Mouse (Mus musculus) E14TG2a.4 (cell line): ENCODE measurements at regions not wholly inside any gene's neighbourhood (a gene's known extent, or its start where the extent isn't known, plus 50 kb on each side); places are given as distances from the start of the nearest gene placed in this dataset.

Experiments used
- H3K27me3 ChIP-seq: 2 replicates; pipeline ENCODE4 v1.6.1; 2014; ENCODE audit warnings: low read length, control low read depth; ENCODE audit not compliant: insufficient read depth
- H3K36me3 ChIP-seq: 2 replicates; pipeline ENCODE4 v1.6.1; 2014; ENCODE audit warnings: low read length, control low read depth; ENCODE audit not compliant: insufficient read depth
- H3K4me1 ChIP-seq: replicated peaks from 2 replicates; pipeline ENCODE4 v1.6.1; 2014; ENCODE audit warnings: low read depth, low read length, control low read depth
- H3K4me3 ChIP-seq: replicated peaks from 2 replicates; pipeline ENCODE4 v1.5.1; 2014; ENCODE audit warnings: mild to moderate bottlenecking, low read length
- H3K9me3 ChIP-seq: 2 replicates; pipeline ENCODE4 v1.6.1; 2014; ENCODE audit warnings: low read length, control low read depth
- CTCF ChIP-seq: conservative IDR thresholded peaks from 2 replicates; pipeline ENCODE4 v1.5.1; 2014; ENCODE audit warnings: low read length
- NANOG ChIP-seq: IDR thresholded peaks from 2 replicates; pipeline ENCODE4 v1.6.1; 2014; ENCODE audit warnings: borderline replicate concordance, low read length, mixed read lengths
- POU5F1 ChIP-seq: IDR thresholded peaks from 2 replicates; pipeline ENCODE4 v1.6.1; 2014; ENCODE audit warnings: low read length, borderline replicate concordance

DNA sequence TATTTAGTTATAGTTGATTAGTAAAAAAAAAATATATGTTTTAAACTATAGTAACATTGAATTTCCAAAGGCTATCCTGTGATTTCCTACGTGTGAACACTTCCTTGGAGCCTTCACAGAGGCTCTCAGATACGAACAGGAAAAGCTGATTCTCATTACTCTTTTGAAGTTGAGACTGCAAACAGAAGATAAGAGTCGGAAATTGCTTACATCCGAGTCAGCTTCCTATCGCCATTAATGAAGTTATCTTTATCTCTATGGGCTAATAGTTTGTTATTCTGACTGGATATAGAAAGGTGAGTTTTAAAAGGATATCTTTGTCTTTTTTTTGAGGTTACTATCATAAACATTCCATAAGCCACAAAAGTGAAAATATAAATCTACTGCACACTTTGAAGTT, 212.8 kb downstream of the Trim52 start:
- Histone ChIP-seq H3K36me3 (no peaks in the 10 kb centered on the region), H3K27me3 (no peaks in the 10 kb centered on the region), H3K4me1 (no peaks in the 10 kb centered on the region), H3K9me3 (no peaks in the 10 kb centered on the region), H3K4me3 (no peak overlapping the region)
- TF ChIP-seq NANOG (no peak), CTCF (no peak), POU5F1 (no peak)

DNA sequence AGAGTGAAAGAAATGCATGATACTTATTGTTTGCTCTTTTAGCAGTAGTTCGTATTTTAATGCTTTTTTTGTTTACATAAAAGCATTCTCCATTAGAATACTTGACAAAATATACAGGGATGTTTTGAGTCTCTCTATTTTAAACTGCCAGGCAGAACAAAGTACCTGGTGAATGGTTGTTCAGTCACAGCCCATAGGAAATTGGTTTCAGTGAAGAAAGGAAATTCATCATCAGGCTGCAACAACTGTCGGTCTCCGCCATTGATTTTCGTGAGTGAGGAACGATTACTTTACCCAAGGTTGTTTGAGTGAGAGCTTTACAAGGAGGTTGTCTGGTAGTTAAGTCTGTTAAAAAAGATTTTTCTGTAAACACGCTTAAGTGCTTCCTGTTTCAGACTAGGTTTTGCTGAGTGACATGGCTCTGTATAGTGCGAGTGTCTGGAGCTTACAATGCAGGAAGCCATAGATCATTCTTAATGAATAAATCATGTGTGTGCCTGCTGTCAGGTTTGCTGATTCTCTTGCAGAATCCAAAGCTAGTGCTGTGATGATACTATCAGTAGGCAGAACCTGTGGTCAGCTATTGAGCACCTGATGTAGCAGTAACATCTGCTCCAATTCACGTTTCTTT, 221.8 kb downstream of the Trim52 start:
- Histone ChIP-seq H3K9me3 (0 out of 2 replicates have a peak, but pooled peaks cover 3% of the 10 kb centered on the region), H3K4me1 (no peaks in the 10 kb centered on the region), H3K4me3 (no peak overlapping the region), H3K36me3 (no peaks in the 10 kb centered on the region), H3K27me3 (no peaks in the 10 kb centered on the region)
- TF ChIP-seq POU5F1: no peak
- TF ChIP-seq NANOG: no peak
- no peak for TF ChIP-seq CTCF

DNA sequence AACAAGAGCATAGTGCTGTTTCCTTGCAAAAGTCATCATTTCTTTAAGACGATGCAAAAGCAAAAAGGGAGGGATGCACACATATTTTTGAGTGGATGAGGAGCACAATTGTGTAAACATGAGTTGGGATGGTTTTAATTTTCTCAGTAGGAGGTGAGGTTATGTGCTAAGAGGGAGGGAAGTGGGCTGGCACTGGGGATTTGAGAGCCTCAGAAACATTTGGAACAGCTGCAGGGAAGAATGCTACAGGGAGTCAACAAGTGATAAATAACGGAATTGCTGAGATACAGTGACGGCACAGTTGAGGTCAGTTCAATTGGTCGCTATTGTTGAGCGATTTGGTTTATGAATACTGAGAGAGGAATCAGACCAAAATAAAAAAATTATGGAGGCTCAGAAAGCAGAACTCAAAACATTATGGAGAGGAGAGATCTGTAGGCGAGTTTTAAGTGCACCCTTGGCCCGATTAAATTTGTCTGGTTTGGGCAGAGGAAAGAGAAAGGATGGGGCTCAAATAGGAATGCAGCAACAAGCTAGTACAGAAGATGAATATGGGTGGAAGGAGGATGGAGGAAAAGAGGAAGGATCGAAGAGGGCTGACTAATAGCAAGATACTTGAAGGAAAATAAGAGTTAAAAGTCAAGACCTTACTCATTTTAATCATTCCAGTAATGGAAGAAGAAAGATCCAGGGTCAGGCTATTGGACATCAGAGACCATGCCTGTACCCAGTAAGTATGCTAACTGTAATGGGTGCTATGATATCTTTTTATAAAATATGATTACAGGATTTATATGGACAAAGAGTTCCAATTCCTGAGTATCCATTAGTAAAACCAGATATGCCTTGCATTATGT, 259.0 kb downstream of the Trim52 start:
- Histone ChIP-seq H3K36me3 (no peaks in the 10 kb centered on the region), H3K27me3 (no peaks in the 10 kb centered on the region), H3K4me3 (no peak overlapping the region), H3K9me3 (peaks cover 6% of the 10 kb centered on the region), H3K4me1 (no peaks in the 10 kb centered on the region)
- TF ChIP-seq NANOG (no peak), CTCF (no peak), POU5F1 (no peak)

DNA sequence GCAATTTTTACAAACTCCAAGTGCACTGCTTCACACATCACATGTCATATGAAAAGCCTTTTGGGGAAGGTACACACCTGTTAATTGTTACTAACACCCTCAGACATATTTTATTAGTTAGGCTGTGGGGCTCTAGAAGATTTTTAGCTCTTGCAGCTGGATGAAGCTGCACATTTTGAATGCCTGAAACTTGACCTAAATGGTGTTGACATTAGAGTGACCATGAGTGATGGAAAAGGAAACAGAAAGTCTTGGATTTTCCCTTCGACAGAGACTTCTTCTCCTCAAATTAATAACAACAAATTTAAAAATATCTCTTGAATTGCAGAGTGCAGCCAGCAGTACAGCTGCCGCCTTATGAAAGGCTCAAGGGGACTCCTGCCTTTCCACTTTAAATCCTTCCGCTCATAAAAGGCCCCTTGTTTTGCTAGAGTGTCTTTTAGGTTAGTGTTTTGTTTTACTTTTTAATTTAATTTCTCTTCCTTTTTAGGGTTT, 259.7 kb downstream of the Trim52 start:
- H3K36me3 ChIP-seq: no peaks in the 10 kb centered on the region
- H3K4me3 ChIP-seq: no peak overlapping the region
- TF ChIP-seq NANOG (no peak), POU5F1 (no peak), CTCF (no peak)
- no peaks in the 10 kb centered on the region for H3K27me3 ChIP-seq
- no peaks in the 10 kb centered on the region for H3K4me1 ChIP-seq
- no peaks in the 10 kb centered on the region for H3K9me3 ChIP-seq

DNA sequence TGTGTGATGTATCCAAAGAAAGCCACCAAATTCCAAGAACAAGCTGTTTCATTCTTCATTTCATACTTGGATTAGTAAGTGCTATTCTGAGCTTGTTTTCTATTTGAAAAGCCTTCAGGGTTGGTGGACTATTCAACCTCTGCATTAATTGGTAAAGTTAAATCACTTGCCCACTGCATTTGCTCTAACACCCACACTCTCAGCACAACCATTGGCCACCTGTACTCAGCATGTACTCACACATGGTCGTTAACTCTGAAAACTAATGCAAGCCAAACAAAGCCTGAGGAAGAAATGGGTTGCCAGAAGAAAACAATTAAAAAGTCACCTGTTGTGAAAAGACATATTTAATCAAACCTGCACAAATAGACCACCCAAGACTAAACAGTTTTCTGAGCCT, 267.5 kb downstream of the Trim52 start:
- TF ChIP-seq POU5F1: no peak
- no peak for TF ChIP-seq CTCF
- TF ChIP-seq NANOG: no peak
- Histone ChIP-seq H3K4me1 (no peaks in the 10 kb centered on the region), H3K27me3 (no peaks in the 10 kb centered on the region), H3K4me3 (no peak overlapping the region), H3K36me3 (no peaks in the 10 kb centered on the region), H3K9me3 (no peaks in the 10 kb centered on the region)

DNA sequence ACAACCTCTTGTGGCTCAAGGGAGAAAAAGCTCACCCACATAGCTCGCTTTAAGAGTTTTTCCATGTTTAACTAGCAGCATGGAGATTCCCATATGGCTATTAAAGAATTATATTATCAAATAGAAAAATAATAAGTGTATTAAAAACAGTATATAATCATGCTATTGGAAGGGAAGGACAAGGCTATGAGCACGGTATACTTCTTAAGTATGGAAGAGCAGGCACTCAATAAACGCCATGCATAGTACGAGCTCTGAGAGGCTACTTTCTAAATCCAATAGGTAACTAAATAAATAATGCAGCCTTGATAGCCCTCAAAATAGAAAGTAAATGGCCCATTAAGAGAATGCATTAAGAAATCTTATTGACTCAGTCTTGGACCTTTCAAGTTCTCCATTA, 273.6 kb downstream of the Trim52 start:
- Histone ChIP-seq H3K36me3 (no peaks in the 10 kb centered on the region), H3K4me1 (no peaks in the 10 kb centered on the region), H3K4me3 (no peak overlapping the region), H3K9me3 (no peaks in the 10 kb centered on the region), H3K27me3 (no peaks in the 10 kb centered on the region)
- TF ChIP-seq NANOG (no peak), CTCF (no peak), POU5F1 (no peak)

DNA sequence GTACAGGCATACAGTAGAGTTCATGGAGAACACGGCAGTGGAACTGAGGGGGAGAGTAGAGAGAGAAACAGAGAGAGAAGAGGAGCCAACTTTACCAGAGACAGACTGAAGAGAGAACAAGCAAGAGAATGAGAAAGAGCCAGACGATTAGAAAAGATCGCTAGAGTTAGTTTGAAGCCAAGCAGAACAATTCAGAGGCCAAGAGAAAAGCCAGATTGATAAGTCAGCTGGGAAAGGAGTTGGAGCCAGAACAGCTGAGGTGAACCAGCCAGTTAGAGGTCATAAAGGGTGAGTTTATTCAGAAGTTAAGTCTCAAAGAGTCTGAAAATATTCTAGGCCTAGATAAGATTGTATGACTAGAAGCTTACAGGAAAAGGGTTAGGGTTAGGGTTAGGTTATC, 281.7 kb downstream of the Trim52 start:
- Histone ChIP-seq H3K27me3 (no peaks in the 10 kb centered on the region), H3K36me3 (no peaks in the 10 kb centered on the region), H3K4me3 (no peak overlapping the region), H3K9me3 (peaks cover 22% of the 10 kb centered on the region), H3K4me1 (no peaks in the 10 kb centered on the region)
- no peak for TF ChIP-seq CTCF
- no peak for TF ChIP-seq POU5F1
- TF ChIP-seq NANOG: no peak

DNA sequence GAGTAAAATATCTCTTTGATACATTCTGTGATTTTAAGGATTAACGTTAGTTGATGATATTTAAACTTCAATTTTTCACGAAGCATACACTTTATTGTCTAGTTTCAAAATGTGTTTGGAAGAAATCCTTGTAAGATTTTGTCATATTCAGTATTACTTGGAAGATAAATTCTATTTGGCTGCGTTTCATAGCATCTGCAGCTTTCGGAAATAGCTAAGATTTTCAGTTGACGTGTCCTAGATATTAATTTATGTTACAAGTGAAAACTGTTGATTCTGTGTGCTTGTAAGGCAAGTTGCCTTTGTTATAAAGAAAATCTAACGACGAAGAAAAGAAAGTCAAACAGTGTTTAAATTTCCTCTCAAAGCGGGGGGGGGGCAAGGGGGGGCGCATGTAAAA, 284.5 kb downstream of the Trim52 start:
- TF ChIP-seq CTCF: no peak
- no peak for TF ChIP-seq NANOG
- no peak for TF ChIP-seq POU5F1

More for the DNA sequence above, 284.5 kb downstream of the Trim52 start:
- peaks cover 22% of the 10 kb centered on the region for H3K9me3 ChIP-seq
- no peak overlapping the region for H3K4me3 ChIP-seq
- no peaks in the 10 kb centered on the region for H3K27me3 ChIP-seq
- no peaks in the 10 kb centered on the region for H3K36me3 ChIP-seq
- H3K4me1 ChIP-seq: no peaks in the 10 kb centered on the region
